Mouse (Mus musculus) heart, postnatal 0 days (tissue): ENCODE results near the gene Igfbp6. TPM values are rescaled to one million over a fixed set of nuclear protein-coding genes. Genes with fewer than 3 reads are reported as not detected.

ENCODE experiments used
- ATAC-seq: fragments of 200-750 bp; cut with Nextera tagmentation; 2 replicates; pipeline ENCODE4 v1.8.0; 2017; ENCODE audit warnings: low read depth, moderate number of reproducible peaks, moderate library complexity; ENCODE audit not compliant: insufficient read depth
- DNase-seq: peaks from one replicate; pipeline ENCODE4 v3.0.0-alpha.2; 2016; ENCODE audit warnings: low spot score
- H3K27ac ChIP-seq: fragments of 300-500 bp; sonication (generic); 2 replicates; pipeline ENCODE4 v1.5.1; 2014; ENCODE audit warnings: low read depth, mild to moderate bottlenecking
- H3K27me3 ChIP-seq: fragments of 300-500 bp; sonication (generic); 2 replicates; pipeline ENCODE4 v1.6.1; 2014; ENCODE audit warnings: low read length, mixed read lengths; ENCODE audit not compliant: control insufficient read depth, insufficient read depth
- H3K36me3 ChIP-seq: fragments of 300-500 bp; sonication (generic); replicated peaks from 2 replicates; pipeline ENCODE4 v1.6.1; 2014; ENCODE audit warnings: low read length, mixed read lengths; ENCODE audit not compliant: control insufficient read depth, insufficient read depth
- H3K4me1 ChIP-seq: fragments of 300-500 bp; sonication (generic); 2 replicates; pipeline ENCODE4 v1.6.1; 2014; ENCODE audit warnings: antibody characterized with exemption; ENCODE audit not compliant: control insufficient read depth, insufficient read depth
- H3K4me2 ChIP-seq: fragments of 300-500 bp; sonication (generic); 2 replicates; pipeline ENCODE4 v1.6.1; 2014; ENCODE audit warnings: low read depth, mild to moderate bottlenecking, low read length, moderate library complexity
- H3K4me3 ChIP-seq: fragments of 300-500 bp; sonication (generic); 2 replicates; pipeline ENCODE4 v1.5.1; 2014; ENCODE audit warnings: low read depth, low read length
- H3K9ac ChIP-seq: fragments of 300-500 bp; sonication (generic); replicated peaks from 2 replicates; pipeline ENCODE4 v1.6.1; 2014; ENCODE audit warnings: low read depth, low read length, mixed read lengths
- H3K9me3 ChIP-seq: fragments of 300-500 bp; sonication (generic); replicated peaks from 2 replicates; pipeline ENCODE4 v1.6.1; 2016; ENCODE audit warnings: low read length; ENCODE audit not compliant: control insufficient read depth
- CTCF ChIP-seq: IDR thresholded peaks from 2 replicates; pipeline ENCODE4 v1.5.1; 2016; ENCODE audit warnings: antibody characterized with exemption, control low read depth, low read depth
- EP300 ChIP-seq: IDR thresholded peaks from 2 replicates; pipeline ENCODE4 v1.6.1; 2016; ENCODE audit warnings: antibody characterized with exemption, low read depth
- WGBS: fragments of 180-500 bp; shearing (Covaris S2); extraction: QIAGEN DNeasy Blood & Tissue Kit; methylation state at CpG from one replicate; pipeline ENCODE4 v1.1.7; 2014; 5-methylcytosine and 5-hydroxymethylcytosine counted together
- polyA plus RNA-seq: library from polyadenylated mRNA; unstranded; fragments of >200 nt; fragmentation: Nextera tagmentation; extraction: Ambion mirVana; gene quantifications from 2 replicates; pipeline ENCODE4 v1.2.1, GENCODE M21; 2015
- total RNA-seq: library from RNA; depleted of rRNA; stranded (reverse); fragments of >200 nt; gene quantifications from 2 replicates; pipeline ENCODE4 v1.2.3, GENCODE M21; 2014; ENCODE audit warnings: low replicate concordance

The Igfbp6 gene
- total and polyA plus RNA-seq, 2 experiments from 2014 or later: 24.2 to 30.5 TPM

- Histone ChIP-seq H3K27ac (peak overlapping the region; percentile 33), H3K4me1 (peaks cover 41% of the 10 kb centered on the region), H3K9me3 (no peaks in the 10 kb centered on the region), H3K4me2 (no peak overlapping the region), H3K36me3 (peaks cover 67% of the 10 kb centered on the region), H3K9ac (no peak overlapping the region), H3K27me3 (no peaks in the 10 kb centered on the region), H3K4me3 (no peak overlapping the region)
- 40% methylated on average over 13 of the region's 13 CpGs for WGBS
- peak; percentile 71 for TF ChIP-seq CTCF
- no peak for TF ChIP-seq EP300
- no peak for ATAC-seq
- DNase-seq: peak; percentile 65
These were observed 36.2 kb upstream of the Igfbp6 start for GRCm38 (mm10) chr15:102107689-102108573.

DNA sequence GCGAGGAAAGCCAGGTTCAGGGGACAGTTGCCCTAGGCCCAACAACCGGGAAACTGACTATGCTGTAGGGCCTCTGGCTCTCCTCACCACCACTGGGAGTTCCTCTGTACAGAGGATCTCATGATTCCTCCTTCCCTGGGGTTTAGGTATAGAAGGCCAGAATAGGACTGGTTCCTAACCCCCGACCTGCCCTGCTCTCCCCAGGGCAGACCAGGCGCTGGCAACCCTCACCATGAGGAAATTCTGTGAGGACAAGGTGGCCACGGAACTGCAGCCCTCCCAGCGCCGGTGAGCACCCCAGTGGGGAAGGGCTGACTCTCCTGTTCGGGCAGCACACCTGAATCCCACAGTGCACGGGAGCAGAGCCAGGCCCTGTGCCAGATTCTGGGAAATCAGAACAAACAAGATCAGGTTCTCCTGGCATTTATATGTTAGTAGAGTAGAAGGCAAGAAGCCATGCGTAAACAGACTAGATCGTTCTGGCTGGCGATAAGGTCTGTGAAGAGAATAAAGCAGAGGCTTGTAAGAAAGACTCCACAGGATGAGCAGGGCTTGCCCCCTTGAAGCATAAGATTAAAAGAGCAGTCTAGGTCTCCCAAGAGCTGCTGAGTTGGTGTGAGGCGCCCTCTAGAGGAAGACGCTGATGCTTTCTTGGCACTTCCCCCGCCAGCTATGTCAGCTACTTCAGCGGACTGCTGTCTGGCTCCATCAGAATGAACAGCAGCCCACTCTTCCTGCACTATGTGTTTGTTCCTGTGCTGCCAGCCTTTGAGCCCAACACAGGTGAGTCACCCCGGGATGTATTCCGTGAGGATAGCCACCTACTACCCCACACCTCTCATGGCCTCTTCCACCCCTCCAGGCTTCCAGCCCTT lies 35.3 kb upstream of the Igfbp6 start:
- whole genome bisulfite sequencing: 54% methylated on average over 18 of the region's 18 CpGs
- ATAC-seq (peak; percentile 34), DNase-seq (peak; percentile 77)
- Histone ChIP-seq H3K27me3 (no peaks in the 10 kb centered on the region), H3K36me3 (peaks cover 77% of the 10 kb centered on the region), H3K9ac (no peak overlapping the region), H3K4me2 (no peak overlapping the region), H3K27ac (peak overlapping the region; percentile 33), H3K9me3 (no peaks in the 10 kb centered on the region), H3K4me3 (no peak overlapping the region), H3K4me1 (peaks cover 35% of the 10 kb centered on the region)
- TF ChIP-seq EP300 (no peak), CTCF (peak; percentile 79)

DNA sequence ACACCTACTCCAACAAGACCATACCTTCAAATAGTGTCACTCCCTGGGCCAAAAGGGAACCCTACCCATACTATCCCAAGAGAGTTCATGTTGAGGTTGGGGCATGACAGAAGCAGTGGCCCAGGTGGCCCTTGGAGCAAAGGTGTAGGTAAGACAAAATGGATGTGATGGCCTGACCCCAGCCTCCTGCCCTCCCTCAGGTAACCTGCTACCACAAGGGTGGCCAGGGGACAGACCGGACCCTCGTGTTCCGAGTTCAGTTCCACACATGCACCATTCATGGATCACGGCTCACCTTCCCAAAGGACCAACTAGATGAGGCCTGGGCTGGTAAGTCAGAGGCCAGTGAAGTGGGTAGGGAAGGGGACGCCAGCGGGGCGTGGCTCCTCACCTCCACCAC lies 33.9 kb upstream of the Igfbp6 start:
- Histone ChIP-seq H3K36me3 (peaks cover 91% of the 10 kb centered on the region), H3K9me3 (no peaks in the 10 kb centered on the region), H3K27ac (no peak overlapping the region), H3K9ac (no peak overlapping the region), H3K4me1 (peaks cover 27% of the 10 kb centered on the region), H3K4me3 (no peak overlapping the region), H3K4me2 (no peak overlapping the region), H3K27me3 (no peaks in the 10 kb centered on the region)
- 95% methylated on average over 7 of the region's 7 CpGs for WGBS
- DNase-seq: no peak
- ATAC-seq: no peak
- TF ChIP-seq EP300: no peak
- no peak for TF ChIP-seq CTCF

- peaks cover 95% of the 10 kb centered on the region for H3K36me3 ChIP-seq
- no peak for ATAC-seq
These were observed 33.3 kb upstream of the Igfbp6 start for GRCm38 (mm10) chr15:102110701-102111494.

DNA sequence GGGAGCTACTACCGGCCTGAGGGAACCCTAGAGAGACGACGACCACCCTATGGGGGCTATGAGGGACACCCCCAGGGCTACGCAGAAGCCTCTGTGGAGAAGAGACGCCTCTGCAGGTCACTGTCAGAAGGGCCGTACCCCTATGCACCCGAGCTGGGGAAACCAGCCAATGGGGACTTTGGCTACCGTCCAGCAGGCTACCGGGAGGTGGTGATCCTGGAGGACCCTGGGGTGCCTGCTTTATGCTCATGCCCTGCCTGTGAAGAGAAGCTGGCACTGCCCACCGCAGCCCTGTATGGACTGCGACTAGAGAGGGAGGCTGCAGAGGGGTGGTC lies 32.7 kb upstream of the Igfbp6 start:
- H3K36me3 ChIP-seq: peaks cover 95% of the 10 kb centered on the region
- H3K9ac ChIP-seq: no peak overlapping the region
- no peak overlapping the region for H3K4me2 ChIP-seq
- peaks cover 16% of the 10 kb centered on the region for H3K4me1 ChIP-seq
- DNase-seq (no peak), ATAC-seq (no peak)
- WGBS: 74% methylated on average over 11 of the region's 11 CpGs
- H3K4me3 ChIP-seq: no peak overlapping the region
- TF ChIP-seq EP300 (no peak), CTCF (no peak)
- no peaks in the 10 kb centered on the region for H3K9me3 ChIP-seq
- H3K27me3 ChIP-seq: no peaks in the 10 kb centered on the region
- no peak overlapping the region for H3K27ac ChIP-seq

More at GRCm38 (mm10) chr15:102110701-102111494, 33.3 kb upstream of the Igfbp6 start:
- no peak overlapping the region for H3K4me2 ChIP-seq
- TF ChIP-seq CTCF (no peak), EP300 (no peak)
- H3K4me3 ChIP-seq: no peak overlapping the region
- H3K4me1 ChIP-seq: peaks cover 21% of the 10 kb centered on the region
- WGBS: 72% methylated on average over 29 of the region's 29 CpGs
- H3K27me3 ChIP-seq: no peaks in the 10 kb centered on the region
- no peaks in the 10 kb centered on the region for H3K9me3 ChIP-seq
- no peak for DNase-seq
- H3K27ac ChIP-seq: no peak overlapping the region
- H3K9ac ChIP-seq: no peak overlapping the region
